Mouse (Mus musculus): ENCODE measurements around the gene Nfia. TPM values are rescaled to one million over a fixed set of nuclear protein-coding genes. Genes with fewer than 3 reads are reported as not detected.

The Nfia gene
- total RNA-seq, 4 experiments from 2014 or later, result 109 to 137 (median 121) TPM

- no peak for DNase-seq (ENCODE audit: low spot score)
Measured at GRCm38 (mm10) chr4:97839406-97840101, 67.0 kb downstream of the Nfia start.

- no peak for DNase-seq (ENCODE audit: low spot score)
Measured at GRCm38 (mm10) chr4:97840227-97841062, 67.9 kb downstream of the Nfia start.

GRCm38 (mm10) chr4:97841063-97841595 is 68.6 kb downstream of the Nfia start:
- no peak for DNase-seq (ENCODE audit: low spot score)

GRCm38 (mm10) chr4:97841745-97842144 is 69.2 kb downstream of the Nfia start:
- no peak for DNase-seq (ENCODE audit: low spot score)

GRCm38 (mm10) chr4:97843981-97844690 is 71.6 kb downstream of the Nfia start:
- DNase-seq (ENCODE audit: low spot score), result no peak

- no peak for DNase-seq (ENCODE audit: low spot score)
Measured at GRCm38 (mm10) chr4:97844899-97845298, 72.4 kb downstream of the Nfia start.

GRCm38 (mm10) chr4:97847653-97848052 is 75.1 kb downstream of the Nfia start:
- DNase-seq (ENCODE audit: low spot score), result no peak

- DNase-seq (ENCODE audit: low spot score), result no peak
Measured at GRCm38 (mm10) chr4:97850991-97851390, 78.5 kb downstream of the Nfia start.

- DNase-seq (ENCODE audit: low spot score), result no peak
Measured at GRCm38 (mm10) chr4:97851698-97852097, 79.2 kb downstream of the Nfia start.

- no peak for DNase-seq (ENCODE audit: low spot score)
Measured at GRCm38 (mm10) chr4:97852626-97853025, 80.1 kb downstream of the Nfia start.

- DNase-seq (ENCODE audit: low spot score), result no peak
Measured at GRCm38 (mm10) chr4:97854779-97855178, 82.2 kb downstream of the Nfia start.

- no peak for DNase-seq (ENCODE audit: low spot score)
Measured at GRCm38 (mm10) chr4:97855712-97856420, 83.3 kb downstream of the Nfia start.

GRCm38 (mm10) chr4:97857549-97857948 is 85.0 kb downstream of the Nfia start:
- DNase-seq (ENCODE audit: low spot score), result no peak

GRCm38 (mm10) chr4:97859431-97859830 is 86.9 kb downstream of the Nfia start:
- DNase-seq (ENCODE audit: low spot score), result peak; percentile 38

- peak; percentile 39 for DNase-seq (ENCODE audit: low spot score)
Measured at GRCm38 (mm10) chr4:97860376-97860775, 87.8 kb downstream of the Nfia start.

- no peak for DNase-seq (ENCODE audit: low spot score)
Measured at GRCm38 (mm10) chr4:97860791-97861344, 88.3 kb downstream of the Nfia start.

GRCm38 (mm10) chr4:97862379-97862778 is 89.8 kb downstream of the Nfia start:
- no peak for DNase-seq (ENCODE audit: low spot score)

- DNase-seq (ENCODE audit: low spot score), result no peak
Measured at GRCm38 (mm10) chr4:97864276-97864675, 91.7 kb downstream of the Nfia start.

GRCm38 (mm10) chr4:97865410-97865953 is 92.9 kb downstream of the Nfia start:
- DNase-seq (ENCODE audit: low spot score), result no peak

GRCm38 (mm10) chr4:97866463-97866862 is 93.9 kb downstream of the Nfia start:
- peak; percentile 70 for DNase-seq (ENCODE audit: low spot score)
